Mouse (Mus musculus): ENCODE measurements around the gene Mlf1.

Gene Mlf1

DNA sequence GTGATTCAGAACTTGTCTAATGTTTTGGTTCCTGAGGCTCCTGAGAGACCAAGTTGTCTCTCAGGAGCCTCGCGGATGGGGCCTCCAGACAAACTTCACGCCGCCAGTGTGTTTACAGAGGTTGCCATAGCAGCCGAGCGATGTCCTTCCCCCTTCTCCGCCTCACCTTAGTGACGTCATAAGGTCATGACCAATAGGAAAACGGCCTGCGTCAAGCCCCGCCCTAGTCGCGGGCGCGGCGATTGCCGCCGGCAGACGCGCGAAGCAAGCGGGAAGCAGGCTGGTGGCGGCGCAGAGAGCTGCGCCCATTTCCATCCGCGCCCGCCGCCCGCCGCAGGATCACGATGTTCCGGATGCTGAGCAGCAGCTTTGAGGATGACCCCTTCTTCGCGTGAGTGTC is at the start of gene Mlf1:
Mlf1 (plus strand) TSS at position 226 of the 400 bp plus-strand sequence.
- peak; percentile 86 to 91 for DNase-seq

DNA sequence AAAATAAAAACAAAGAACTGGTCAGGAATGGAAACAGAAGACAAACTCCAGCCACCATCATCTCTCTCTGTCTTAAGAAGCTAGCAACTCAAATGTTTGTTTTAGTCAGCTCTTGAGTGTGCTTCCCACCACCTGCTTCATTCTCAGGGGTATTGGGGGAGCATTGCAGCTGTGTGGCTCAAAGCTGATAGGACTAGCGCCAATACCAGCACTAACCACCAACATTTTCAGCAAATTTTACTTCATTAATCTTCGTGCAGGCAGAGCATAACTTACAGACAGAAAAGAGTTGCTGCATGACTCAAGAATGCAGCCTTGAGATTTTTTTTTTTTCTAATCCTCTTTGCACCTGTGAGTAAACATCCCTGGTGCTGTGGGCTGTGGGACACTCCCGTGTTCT is 34.3 kb upstream of the Mlf1 start:
- no peak for DNase-seq

- DNase-seq, result no peak
Observed at GRCm38 (mm10) chr3:67340921-67341320, 33.0 kb upstream of the Mlf1 start.

DNA sequence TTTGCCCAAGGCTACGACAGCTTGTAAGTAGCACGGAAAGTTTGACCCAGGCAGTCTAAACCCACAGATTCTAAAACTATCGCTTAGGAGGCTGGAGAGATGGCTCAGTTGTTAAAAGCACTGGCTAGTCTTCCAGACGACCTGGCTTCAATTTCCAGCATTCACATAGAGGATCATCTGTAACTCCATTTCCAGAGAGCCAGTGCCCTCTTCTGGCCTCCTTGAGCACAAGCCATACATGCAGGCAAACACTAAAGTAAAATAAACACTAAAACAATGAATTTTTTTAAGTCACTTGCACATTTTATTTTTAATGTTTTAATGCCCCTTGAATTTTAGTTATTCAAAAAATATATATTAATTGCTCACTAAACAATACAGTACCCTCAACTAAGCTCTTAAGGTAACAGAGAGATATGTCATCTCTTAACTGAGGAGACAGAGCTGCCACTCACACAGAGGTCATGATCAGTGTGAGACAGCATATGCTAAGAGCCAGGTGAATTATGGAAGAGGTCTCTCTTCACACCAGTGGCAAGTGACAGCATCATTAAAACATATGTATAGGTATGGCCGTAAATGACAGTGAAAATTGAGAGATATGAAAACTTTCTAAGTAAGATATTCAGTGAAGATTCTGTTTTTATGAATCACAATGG is 30.8 kb upstream of the Mlf1 start:
- DNase-seq, result no peak

DNA sequence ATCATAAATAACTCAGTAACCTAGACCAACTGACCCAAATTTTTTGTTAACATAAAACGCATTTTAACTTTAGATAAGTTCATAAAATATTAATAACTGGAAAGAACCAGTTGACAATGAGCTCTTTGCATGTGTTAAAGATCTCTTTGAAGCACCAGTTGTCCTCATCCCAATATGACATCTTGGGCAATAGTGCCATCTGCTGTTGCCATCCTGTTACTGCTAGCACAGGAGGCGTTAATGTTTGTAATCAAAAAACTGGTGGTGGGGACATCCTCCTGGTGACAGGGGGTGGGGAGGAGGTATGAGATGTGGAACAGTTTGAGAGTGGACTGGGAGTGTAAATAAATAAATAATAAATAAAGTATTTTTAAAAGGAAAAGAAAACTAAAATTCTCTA is 29.3 kb upstream of the Mlf1 start:
- peak; percentile 47 to 62 for DNase-seq

GRCm38 (mm10) chr3:67346674-67347073 is 27.2 kb upstream of the Mlf1 start:
- DNase-seq, result no peak

DNA sequence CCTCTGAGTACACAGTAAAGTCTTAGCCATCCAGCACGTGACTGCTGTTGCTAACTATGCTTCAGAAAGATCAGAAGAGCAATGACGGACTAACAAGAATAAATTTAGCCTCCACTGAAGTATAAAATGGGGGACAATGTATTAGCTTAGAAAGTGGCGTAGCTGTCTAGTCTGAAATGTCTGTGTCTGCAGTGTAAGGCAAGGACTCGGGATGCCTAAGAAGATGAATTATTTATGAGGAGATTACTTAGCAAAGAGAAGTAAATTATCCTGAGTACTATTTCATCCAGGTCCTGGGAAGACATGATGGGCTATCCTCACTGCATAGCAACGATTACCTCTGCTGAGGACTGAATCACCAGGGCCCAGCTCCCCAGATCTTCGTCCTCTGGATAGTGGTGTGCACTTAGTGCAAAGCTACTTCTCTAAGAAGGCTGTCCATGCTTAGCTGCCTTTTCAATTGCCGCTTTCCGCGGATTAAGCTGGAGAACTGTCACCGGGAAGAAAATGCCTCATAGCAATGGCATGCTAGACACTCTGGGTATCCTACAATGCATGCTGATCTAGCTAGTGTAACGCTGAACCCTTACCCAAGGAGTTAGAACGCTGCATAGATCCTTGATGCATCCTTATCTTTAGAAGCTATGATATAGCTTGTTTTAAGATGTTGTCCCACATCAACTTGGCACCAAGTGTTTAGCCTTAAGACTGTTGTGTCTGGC is 22.3 kb upstream of the Mlf1 start:
- no peak for DNase-seq

DNA sequence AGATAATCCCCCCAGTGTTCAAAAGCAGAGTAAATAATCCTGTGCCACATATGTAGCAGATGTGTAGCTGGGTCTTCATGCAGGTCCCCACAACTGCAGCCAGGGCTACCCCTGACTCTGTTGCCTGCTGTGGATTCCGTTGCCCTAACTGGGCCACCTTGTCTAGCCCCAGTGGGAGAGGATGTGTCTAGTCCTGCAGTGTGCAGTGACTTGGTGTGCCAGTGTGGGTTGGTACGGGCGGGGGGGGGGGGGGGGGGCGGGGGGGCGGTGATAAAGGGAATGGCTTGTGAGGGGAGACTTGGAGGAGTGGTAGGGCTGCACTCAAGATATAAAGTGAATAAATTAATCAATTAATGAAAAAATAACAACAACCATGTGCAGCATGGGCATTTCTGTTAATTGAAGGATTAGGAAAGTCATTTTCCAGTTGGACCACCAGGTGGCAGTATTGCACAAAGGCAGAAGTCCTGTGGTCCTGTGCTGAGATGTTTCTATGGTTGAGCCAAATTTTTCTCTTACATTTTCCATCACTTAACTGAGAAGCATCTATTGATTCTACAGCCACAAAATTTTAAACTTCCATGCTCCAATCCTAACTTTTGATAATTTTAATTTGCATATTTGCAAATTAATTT is 21.7 kb upstream of the Mlf1 start:
- DNase-seq, result peak; percentile 36 to 43

DNA sequence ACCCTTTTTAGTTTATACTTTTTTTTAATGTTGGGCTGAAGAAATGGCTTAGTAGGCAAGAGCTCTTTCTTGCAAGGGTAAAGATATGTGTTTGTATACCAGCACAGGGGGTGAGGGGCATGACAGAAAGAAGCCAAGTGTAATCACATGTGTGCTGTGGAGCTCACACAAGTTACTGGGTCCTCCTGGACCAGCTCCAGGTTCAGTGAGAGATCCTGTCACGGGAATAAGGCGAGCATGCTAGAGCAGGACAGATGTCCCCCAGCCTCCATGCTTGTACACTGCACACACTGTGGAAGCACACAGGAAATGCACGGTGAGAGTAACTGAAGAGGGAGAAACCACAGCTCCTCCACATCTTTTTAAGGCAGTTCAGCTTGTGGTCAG is 21.1 kb upstream of the Mlf1 start:
- DNase-seq, result no peak

DNA sequence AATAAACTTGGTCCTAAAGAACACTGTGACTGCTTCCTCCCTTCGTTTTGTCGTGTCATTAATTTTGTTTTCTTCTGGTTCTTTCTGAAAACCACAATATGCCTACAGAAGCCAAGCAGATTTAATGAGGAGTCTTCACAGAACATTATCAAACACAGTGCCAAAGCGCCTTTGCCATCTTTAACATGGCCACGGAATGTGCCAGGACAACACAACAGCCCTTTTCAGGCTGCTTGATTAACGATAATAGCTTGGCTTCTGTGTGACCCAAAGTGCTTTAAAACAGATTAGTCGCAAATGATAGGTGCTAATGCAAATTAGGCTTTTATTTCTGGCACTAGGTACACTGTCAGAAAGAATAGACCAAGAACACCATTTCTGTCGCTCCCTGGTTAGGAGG is 15.5 kb upstream of the Mlf1 start:
- DNase-seq, result no peak

- no peak for DNase-seq
Observed at GRCm38 (mm10) chr3:67366087-67366892, 7.6 kb upstream of the Mlf1 start.

- DNase-seq, result peak in 1 of 2 experiments; percentile 25
Observed at GRCm38 (mm10) chr3:67367481-67367880, 6.4 kb upstream of the Mlf1 start.

GRCm38 (mm10) chr3:67369407-67370079 is 4.4 kb upstream of the Mlf1 start:
- no peak for DNase-seq

DNA sequence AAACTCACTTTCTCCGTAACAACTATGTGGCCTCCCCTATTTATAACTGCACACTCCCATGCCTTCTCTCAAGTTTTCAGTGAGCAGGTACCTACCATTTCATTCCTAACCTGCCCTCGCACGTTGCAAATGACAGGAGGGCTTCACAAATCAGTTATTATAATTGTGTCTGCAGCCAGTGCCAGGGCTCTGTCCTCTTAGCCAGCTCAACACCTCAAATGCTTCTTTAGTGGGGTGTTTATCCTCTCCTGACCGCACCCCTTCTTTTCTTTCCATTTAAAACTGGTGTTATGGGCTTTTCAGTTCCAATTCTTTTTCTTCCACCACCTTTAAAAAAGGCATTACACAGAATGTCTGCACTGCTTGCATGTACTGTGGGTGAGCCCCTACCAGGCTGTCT is 1.7 kb upstream of the Mlf1 start:
- DNase-seq, result no peak

DNA sequence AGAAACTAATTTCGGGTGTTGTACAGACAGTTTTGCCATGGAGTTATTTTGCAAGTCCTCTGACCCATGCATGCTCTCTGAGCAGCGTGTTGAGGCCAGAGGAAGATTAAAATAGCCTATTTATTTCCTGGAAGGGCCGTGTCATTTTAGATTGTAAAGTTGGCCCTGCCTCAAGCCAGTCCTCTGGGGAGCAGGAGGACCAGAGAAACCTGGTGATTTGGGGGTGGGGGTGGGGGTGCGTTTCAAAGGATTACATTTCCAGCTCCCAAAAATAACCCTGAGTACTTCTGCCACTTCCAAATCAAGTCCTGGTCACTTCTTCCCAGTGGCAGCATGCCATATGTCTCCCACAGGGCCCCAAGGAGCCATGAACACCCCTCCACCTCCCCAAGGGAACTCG is 1.1 kb upstream of the Mlf1 start:
- DNase-seq, result peak in 1 of 2 experiments; percentile 30

GRCm38 (mm10) chr3:67374360-67374778 is 472 bp downstream of the Mlf1 start:
- peak in 1 of 2 experiments; percentile 23 for DNase-seq

- no peak for DNase-seq
Observed at GRCm38 (mm10) chr3:67375063-67375462, 1.2 kb downstream of the Mlf1 start, which contains the start of gene Gm17402. TSS of gene Gm17402 (minus strand) at chr3:67375163.

- DNase-seq, result no peak
Observed at GRCm38 (mm10) chr3:67378215-67378614, 4.3 kb downstream of the Mlf1 start.

DNA sequence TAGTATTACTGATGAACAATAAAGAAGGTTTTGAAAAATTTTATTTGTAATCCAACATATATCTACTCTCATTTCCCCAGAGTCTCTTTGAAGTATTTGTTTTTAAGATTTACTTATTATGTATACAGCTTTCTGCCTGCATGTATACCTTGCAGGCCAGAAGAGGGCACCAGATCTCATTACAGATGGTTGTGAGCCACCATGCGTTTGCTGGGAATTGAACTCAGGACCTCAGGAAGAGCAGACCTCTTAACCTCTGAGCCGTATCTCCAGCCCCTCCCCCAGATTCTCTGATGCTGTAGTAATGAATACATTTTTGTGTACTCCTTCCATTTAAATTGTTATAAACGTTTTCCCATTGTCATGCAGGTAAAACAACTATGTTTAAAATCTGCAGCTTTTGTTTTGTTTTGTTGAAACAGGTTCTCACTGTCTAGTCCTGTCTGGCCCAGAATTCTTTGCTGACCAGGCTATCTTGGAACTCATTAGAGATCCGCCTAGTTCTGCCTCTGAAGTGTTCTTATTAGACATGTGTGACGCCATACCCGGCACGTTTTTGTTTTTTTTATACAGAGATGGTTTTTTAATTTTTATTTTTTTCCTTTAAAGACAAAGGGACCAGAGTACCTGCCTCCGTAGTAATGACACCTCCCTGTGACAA is 55.6 kb downstream of the Mlf1 start:
- no peak for DNase-seq

- peak; percentile 91 to 95 for DNase-seq
Observed at GRCm38 (mm10) chr3:67429999-67430380, 56.1 kb downstream of the Mlf1 start, which contains the start of gene Gfm1. TSS of gene Gfm1 (plus strand) at chr3:67430096.

DNA sequence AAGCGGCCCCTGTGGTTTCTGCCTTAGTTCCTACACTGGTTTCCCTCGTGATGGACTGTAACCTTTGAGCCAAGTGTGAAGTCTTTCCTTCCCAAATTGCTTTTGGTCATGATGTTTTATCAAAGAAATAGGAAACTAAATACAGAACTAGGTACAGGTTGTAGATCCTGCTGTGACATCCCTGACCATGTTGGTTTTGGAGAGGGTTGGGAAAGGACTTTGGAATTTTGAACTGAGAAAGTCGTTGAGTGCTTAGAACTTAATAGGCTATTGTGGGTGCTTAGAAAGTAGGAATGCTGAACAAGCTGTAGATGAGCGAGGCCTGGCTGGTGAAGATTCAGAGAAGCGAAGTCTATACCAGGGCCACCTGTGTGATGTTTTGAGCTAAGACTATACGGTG is 60.1 kb downstream of the Mlf1 start:
- DNase-seq, result no peak

DNA sequence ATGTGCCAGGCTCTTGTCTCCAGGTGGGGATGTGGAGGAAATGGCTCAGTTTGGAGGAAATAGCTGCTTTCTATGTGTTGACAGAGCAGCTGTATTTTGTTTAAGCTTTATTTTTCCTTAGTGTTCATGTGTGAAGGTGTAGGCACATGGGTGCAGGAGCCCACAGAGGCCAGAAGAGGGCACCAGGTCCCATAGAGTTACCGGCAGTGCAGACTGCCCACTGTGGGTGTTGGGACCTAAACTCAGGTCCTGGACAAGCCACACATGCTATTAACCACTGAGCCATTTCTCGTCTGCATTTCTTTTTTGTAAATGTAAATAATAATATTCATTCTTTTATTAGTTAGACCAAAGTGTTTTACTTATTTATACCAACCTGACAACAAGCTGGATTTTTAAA is 73.2 kb downstream of the Mlf1 start:
- DNase-seq, result no peak
